Mouse (Mus musculus) hindbrain, postnatal 0 days (tissue): ENCODE results near the gene Ppp1r14b. TPM values are rescaled to one million over a fixed set of nuclear protein-coding genes. Genes with fewer than 3 reads are reported as not detected.
A peak's percentile ranks its signal among the peaks of the same experiment; 100 is the strongest.

Experiments used
- ATAC-seq: fragments of 200-750 bp; cut with Nextera tagmentation; 2 replicates; pipeline ENCODE4 v1.8.0; 2017; ENCODE audit warnings: mild to moderate bottlenecking, moderate TSS enrichment, moderate library complexity
- DNase-seq: peaks from one replicate; pipeline ENCODE4 v3.0.0-alpha.2; 2015; ENCODE audit warnings: low spot score
- H3K27ac ChIP-seq: fragments of 300-500 bp; sonication (generic); 2 replicates; pipeline ENCODE4 v1.5.1; 2014; ENCODE audit warnings: mild to moderate bottlenecking
- H3K27me3 ChIP-seq: fragments of 300-500 bp; sonication (generic); 2 replicates; pipeline ENCODE4 v1.6.1; 2014; ENCODE audit warnings: low read length, mixed read lengths; ENCODE audit not compliant: insufficient read depth
- H3K36me3 ChIP-seq: fragments of 300-500 bp; sonication (generic); 2 replicates; pipeline ENCODE4 v1.6.1; 2014; ENCODE audit warnings: low read length, mixed read lengths; ENCODE audit not compliant: insufficient read depth
- H3K4me1 ChIP-seq: fragments of 300-500 bp; sonication (generic); 2 replicates; pipeline ENCODE4 v1.6.1; 2014; ENCODE audit warnings: antibody characterized with exemption, low read length, mixed read lengths; ENCODE audit not compliant: insufficient read depth
- H3K4me2 ChIP-seq: fragments of 300-500 bp; sonication (generic); 2 replicates; pipeline ENCODE4 v1.6.1; 2014; ENCODE audit warnings: low read depth, mild to moderate bottlenecking, low read length, moderate library complexity, mixed read lengths
- H3K4me3 ChIP-seq: fragments of 300-500 bp; sonication (generic); 2 replicates; pipeline ENCODE4 v1.5.1; 2014; ENCODE audit warnings: low read length
- H3K9ac ChIP-seq: fragments of 300-500 bp; sonication (generic); replicated peaks from 2 replicates; pipeline ENCODE4 v1.6.1; 2014; ENCODE audit warnings: mild to moderate bottlenecking, low read length, moderate library complexity, mixed read lengths
- H3K9me3 ChIP-seq: fragments of 300-500 bp; sonication (generic); 2 replicates; pipeline ENCODE4 v1.6.1; 2016; ENCODE audit warnings: low read length, mixed read lengths
- CTCF ChIP-seq: IDR thresholded peaks from 2 replicates; pipeline ENCODE4 v1.5.1; 2016; ENCODE audit warnings: antibody characterized with exemption, control low read depth, low read depth
- WGBS: fragments of 180-500 bp; shearing (Covaris S2); extraction: QIAGEN DNeasy Blood & Tissue Kit; methylation state at CpG from one replicate; pipeline ENCODE4 v1.1.7; 2014; 5-methylcytosine and 5-hydroxymethylcytosine counted together
- polyA plus RNA-seq: library from polyadenylated mRNA; unstranded; fragments of >200 nt; fragmentation: Nextera tagmentation; extraction: Ambion mirVana; gene quantifications from 2 replicates; pipeline ENCODE4 v1.2.1, GENCODE M21; 2015
- total RNA-seq: library from RNA; depleted of rRNA; stranded (reverse); fragments of >200 nt; gene quantifications from 2 replicates; pipeline ENCODE4 v1.2.3, GENCODE M21; 2014

The Ppp1r14b gene
- total and polyA plus RNA-seq, 2 experiments from 2014 or later = 155 to 210 TPM

- DNase-seq (peak; percentile 50), ATAC-seq (peak; percentile 30)
- 1% methylated on average over 47 of the region's 55 CpGs for WGBS
- no peaks in the 10 kb centered on the region for H3K36me3 ChIP-seq
- H3K9me3 ChIP-seq = no peaks in the 10 kb centered on the region
- 0 out of 2 replicates have a peak, but pooled peaks cover 3% of the 10 kb centered on the region for H3K27me3 ChIP-seq
- no peak overlapping the region for H3K27ac ChIP-seq
- peak overlapping the region; percentile 52 for H3K4me2 ChIP-seq
- peak overlapping the region; percentile 41 for H3K4me3 ChIP-seq
- peak overlapping the region; percentile 35 for H3K9ac ChIP-seq
- TF ChIP-seq CTCF = peak; percentile 51
- no peaks in the 10 kb centered on the region for H3K4me1 ChIP-seq
Observed at GRCm38 (mm10) chr19:6969665-6970381, 4.9 kb upstream of the Ppp1r14b start.

DNA sequence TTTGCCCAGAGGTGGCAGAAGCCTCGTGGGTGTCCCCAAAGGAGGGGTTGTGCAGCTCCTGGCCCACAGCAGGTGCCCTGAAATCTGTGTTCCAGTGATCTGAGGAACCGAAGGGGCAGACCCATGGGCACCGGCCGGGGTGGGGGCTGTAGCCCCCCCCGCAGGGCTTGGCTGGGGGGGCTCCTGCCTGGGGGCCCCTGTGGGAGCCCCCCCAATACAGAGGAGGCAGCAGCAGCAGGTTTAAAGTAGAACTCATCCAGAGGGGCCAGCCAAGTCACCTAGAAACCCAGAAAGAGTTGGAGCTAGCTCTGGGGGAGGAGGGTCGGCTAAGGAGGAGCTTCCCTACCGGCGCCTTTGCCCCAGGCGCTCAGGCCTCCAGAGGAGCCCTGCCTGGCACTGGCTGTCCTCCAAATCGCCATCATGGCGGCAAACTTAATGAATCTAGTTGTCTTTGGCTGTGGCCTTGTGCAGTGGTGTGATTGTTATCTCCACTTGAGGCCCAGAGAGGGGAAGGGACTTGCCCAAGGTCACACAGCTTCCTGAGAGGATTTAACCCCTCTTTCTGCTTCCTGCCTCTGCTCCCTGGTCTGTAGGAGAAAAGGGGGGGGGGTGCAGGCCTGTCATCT lies 4.2 kb upstream of the Ppp1r14b start:
- DNase-seq (no peak), ATAC-seq (no peak)
- no peak for TF ChIP-seq CTCF
- Histone ChIP-seq H3K4me1 (no peaks in the 10 kb centered on the region), H3K27ac (no peak overlapping the region), H3K36me3 (no peaks in the 10 kb centered on the region), H3K4me3 (no peak overlapping the region; the same call in 1 of the 2 replicates), H3K9ac (no peak overlapping the region), H3K4me2 (peak overlapping the region; percentile 52; the same call in 1 of the 2 replicates), H3K9me3 (no peaks in the 10 kb centered on the region), H3K27me3 (0 out of 2 replicates have a peak, but pooled peaks cover 3% of the 10 kb centered on the region)
- WGBS = 16% methylated on average over 11 of the region's 11 CpGs

GRCm38 (mm10) chr19:6971644-6972043 lies 3.1 kb upstream of the Ppp1r14b start:
- ATAC-seq (no peak), DNase-seq (no peak)
- TF ChIP-seq CTCF = no peak
- Histone ChIP-seq H3K27me3 (0 out of 2 replicates have a peak, but pooled peaks cover 3% of the 10 kb centered on the region), H3K27ac (no peak overlapping the region), H3K4me2 (no peak overlapping the region), H3K4me1 (peaks cover 8% of the 10 kb centered on the region), H3K9ac (no peak overlapping the region), H3K36me3 (no peaks in the 10 kb centered on the region), H3K4me3 (no peak overlapping the region), H3K9me3 (no peaks in the 10 kb centered on the region)
- WGBS = 52% methylated on average over 6 of the region's 6 CpGs

DNA sequence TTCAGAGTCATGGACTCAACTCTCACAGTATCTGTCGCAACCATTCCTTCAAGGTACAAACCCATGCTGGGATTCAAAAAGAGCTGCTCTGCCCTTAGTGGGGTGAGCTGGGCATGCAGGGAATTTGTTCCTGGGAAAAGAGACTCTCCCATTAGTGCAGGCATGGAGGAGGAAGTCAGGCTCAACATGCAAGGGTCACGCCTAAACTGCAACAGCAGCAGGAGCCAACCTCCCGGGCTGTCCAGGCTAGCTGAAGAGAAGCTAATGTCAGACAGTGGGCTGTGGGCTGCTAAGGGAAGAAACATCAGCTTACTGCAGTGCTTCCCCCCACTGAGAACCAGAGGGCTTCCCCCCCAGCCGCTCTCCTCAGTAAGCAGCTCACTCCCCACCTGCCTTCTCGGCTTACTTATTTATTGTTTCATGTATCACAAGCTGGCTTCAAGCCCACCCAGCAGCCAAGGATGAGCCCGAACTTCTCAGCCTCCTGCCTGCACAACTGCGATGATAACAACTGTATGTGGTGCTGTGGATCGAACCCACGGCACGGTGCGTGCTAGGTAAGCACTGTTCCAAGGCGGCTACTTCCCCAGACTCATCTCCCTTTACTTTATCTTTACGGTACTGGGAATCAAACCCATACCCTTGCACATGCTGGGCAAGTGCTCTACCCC lies 2.4 kb upstream of the Ppp1r14b start:
- no peak overlapping the region for H3K4me2 ChIP-seq
- no peaks in the 10 kb centered on the region for H3K36me3 ChIP-seq
- DNase-seq (no peak), ATAC-seq (no peak)
- H3K4me1 ChIP-seq = peaks cover 9% of the 10 kb centered on the region
- no peak overlapping the region for H3K9ac ChIP-seq
- no peak for TF ChIP-seq CTCF
- 79% methylated on average over 13 of the region's 13 CpGs for WGBS
- H3K4me3 ChIP-seq = no peak overlapping the region
- H3K27ac ChIP-seq = no peak overlapping the region
- 0 out of 2 replicates have a peak, but pooled peaks cover 3% of the 10 kb centered on the region for H3K27me3 ChIP-seq
- no peaks in the 10 kb centered on the region for H3K9me3 ChIP-seq

DNA sequence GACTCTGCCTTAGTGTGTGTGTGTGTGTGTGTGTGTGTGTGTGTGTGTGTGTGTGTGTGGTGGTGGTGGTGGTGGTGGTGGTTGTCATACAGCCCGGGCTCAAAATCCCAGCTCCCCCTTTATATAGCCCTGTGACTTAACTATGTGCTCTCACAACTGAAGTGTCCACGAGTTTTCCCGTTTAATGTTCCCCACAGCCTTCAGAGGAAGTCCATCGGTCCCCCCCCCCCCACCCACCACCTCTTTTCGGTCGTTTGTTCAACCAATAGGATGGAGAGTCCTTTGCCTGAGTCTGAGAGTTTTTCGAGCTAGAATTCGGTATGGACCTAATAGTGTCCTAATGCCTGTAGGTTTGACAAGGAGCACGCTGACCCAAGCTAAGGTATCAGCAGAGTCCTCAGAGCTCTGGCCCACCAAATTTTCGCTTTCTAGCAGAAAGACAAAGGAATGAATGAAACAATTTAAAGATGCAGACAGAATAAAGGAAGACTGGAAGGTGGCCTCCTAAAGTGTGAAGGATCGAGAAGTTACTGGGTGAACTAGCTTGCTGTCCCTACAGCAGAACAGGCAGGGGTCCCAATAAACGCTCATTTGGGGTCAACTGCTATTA lies 1.1 kb upstream of the Ppp1r14b start:
- TF ChIP-seq CTCF = no peak
- Histone ChIP-seq H3K9ac (peak overlapping the region; percentile 76; the same call in 1 of the 2 replicates), H3K4me1 (peaks cover 17% of the 10 kb centered on the region), H3K27me3 (0 out of 2 replicates have a peak, but pooled peaks cover 3% of the 10 kb centered on the region), H3K36me3 (peaks cover 4% of the 10 kb centered on the region; the same call in 1 of the 2 replicates), H3K9me3 (no peaks in the 10 kb centered on the region), H3K27ac (no peak overlapping the region), H3K4me3 (peak overlapping the region; percentile 62), H3K4me2 (peak overlapping the region; percentile 90)
- WGBS = 33% methylated on average over 12 of the region's 12 CpGs
- ATAC-seq (no peak), DNase-seq (no peak)
